Mouse (Mus musculus) CH12.LX (cell line): ENCODE measurements around the gene Ppm1n. TPM values are rescaled to one million over a fixed set of nuclear protein-coding genes. Genes with fewer than 3 reads are reported as not detected.

Source experiments
- DNase-seq: peaks from one replicate; pipeline ENCODE4 v3.0.0-alpha.2; 2013; ENCODE audit errors: extremely low read depth
- H3K27ac ChIP-seq: 2 replicates; pipeline ENCODE4 v1.5.1; 2012; ENCODE audit warnings: low read depth, mild to moderate bottlenecking, control low read depth, moderate library complexity; ENCODE audit not compliant: insufficient read depth
- H3K27me3 ChIP-seq: replicated peaks from 2 replicates; pipeline ENCODE3; 2012; ENCODE audit warnings: inconsistent platforms
- H3K36me3 ChIP-seq, 2 experiments: replicated peaks in 1 of 2; 2 replicates each; pipeline versions ENCODE3 to v1.6.1; 2012; ENCODE audit warnings: inconsistent platforms in 1 of 2, low read length in 1 of 2, mild to moderate bottlenecking in 1 of 2, mixed read lengths in 1 of 2, moderate library complexity in 1 of 2; ENCODE audit not compliant: control insufficient read depth in 1 of 2, insufficient read depth in 1 of 2
- H3K4me1 ChIP-seq, 2 experiments: 2 replicates each; pipeline ENCODE4 v1.6.1; 2012; ENCODE audit warnings: inconsistent platforms in 1 of 2, moderate library complexity in 1 of 2; ENCODE audit not compliant: insufficient read depth in 2 of 2, control insufficient read depth in 1 of 2
- H3K4me2 ChIP-seq: 2 replicates; pipeline ENCODE4 v1.6.1; 2012; ENCODE audit warnings: low read depth, mild to moderate bottlenecking, control low read depth; ENCODE audit not compliant: poor library complexity, insufficient read depth, severe bottlenecking
- H3K4me3 ChIP-seq, 3 experiments: fragments of 150-350 bp in 1 of 3; sonication (generic) in 1 of 3; replicated peaks in 1 of 3; 2 replicates each; pipeline versions ENCODE3 to v1.5.1; 2011 to 2012; ENCODE audit warnings: low read depth in 2 of 3, low read length in 2 of 3, mild to moderate bottlenecking in 2 of 3, moderate library complexity in 2 of 3, control low read depth in 1 of 3, improper control_type of control experiment in 1 of 3, inconsistent platforms in 1 of 3, mixed read lengths in 1 of 3; ENCODE audit not compliant: poor library complexity in 1 of 3
- H3K79me2 ChIP-seq: replicated peaks from 2 replicates; pipeline ENCODE4 v1.6.1; 2012; ENCODE audit warnings: mild to moderate bottlenecking, moderate library complexity; ENCODE audit not compliant: control insufficient read depth, poor library complexity, insufficient read depth, severe bottlenecking; ENCODE audit errors: extremely low read depth
- H3K9ac ChIP-seq: 2 replicates; pipeline ENCODE4 v1.6.1; 2012; ENCODE audit warnings: low read depth, mild to moderate bottlenecking, control low read depth, moderate library complexity; ENCODE audit not compliant: insufficient read depth
- H3K9me3 ChIP-seq: replicated peaks from 2 replicates; pipeline ENCODE3; 2012; ENCODE audit warnings: low read length, inconsistent platforms, mixed read lengths
- BHLHE40 ChIP-seq: IDR thresholded peaks from 2 replicates; pipeline ENCODE4 v1.6.1; 2011; ENCODE audit warnings: mild to moderate bottlenecking, low read depth, low read length, improper control_type of control experiment
- E2F4 ChIP-seq: IDR thresholded peaks from 2 replicates; pipeline ENCODE4 v1.6.1; 2011; ENCODE audit warnings: low read depth, low read length, improper control_type of control experiment; ENCODE audit not compliant: insufficient replicate concordance
- EP300 ChIP-seq: IDR thresholded peaks from 2 replicates; pipeline ENCODE4 v1.6.1; 2011; ENCODE audit warnings: low read length, improper control_type of control experiment
- ETS1 ChIP-seq: conservative IDR thresholded peaks from 2 replicates; pipeline ENCODE4 v1.6.1; 2012; ENCODE audit warnings: low read depth, mild to moderate bottlenecking, inconsistent platforms, low read length, improper control_type of control experiment, moderate library complexity
- HCFC1 ChIP-seq: IDR thresholded peaks from 2 replicates; pipeline ENCODE4 v1.6.1; 2012; ENCODE audit warnings: low read depth, mild to moderate bottlenecking, inconsistent platforms, low read length, improper control_type of control experiment
- IRF4 ChIP-seq: IDR thresholded peaks from 2 replicates; pipeline ENCODE4 v1.6.1; 2014; ENCODE audit warnings: low read depth, mild to moderate bottlenecking, inconsistent platforms, low read length, improper control_type of control experiment
- KAT2A ChIP-seq: IDR thresholded peaks from 2 replicates; pipeline ENCODE4 v1.6.1; 2012; ENCODE audit warnings: low read length, improper control_type of control experiment, inconsistent platforms; ENCODE audit not compliant: insufficient replicate concordance
- MAX ChIP-seq: IDR thresholded peaks from 2 replicates; pipeline ENCODE4 v1.6.1; 2011; ENCODE audit warnings: low read length, improper control_type of control experiment
- MAZ ChIP-seq: IDR thresholded peaks from 2 replicates; pipeline ENCODE4 v1.6.1; 2012; ENCODE audit warnings: low read depth, mild to moderate bottlenecking, inconsistent platforms, low read length, improper control_type of control experiment, moderate library complexity
- MEF2A ChIP-seq: IDR thresholded peaks from 2 replicates; pipeline ENCODE4 v1.6.1; 2014; ENCODE audit warnings: low read depth, mild to moderate bottlenecking, inconsistent platforms, low read length, improper control_type of control experiment, borderline replicate concordance
- PAX5 ChIP-seq: IDR thresholded peaks from 2 replicates; pipeline ENCODE4 v1.6.1; 2012; ENCODE audit warnings: low read length, inconsistent platforms, mixed read lengths
- SIN3A ChIP-seq: IDR thresholded peaks from 2 replicates; pipeline ENCODE4 v1.6.1; 2012; ENCODE audit warnings: low read length, improper control_type of control experiment, inconsistent platforms
- SMC3 ChIP-seq: IDR thresholded peaks from 2 replicates; pipeline ENCODE4 v1.6.1; 2011; ENCODE audit warnings: low read depth, low read length, improper control_type of control experiment
- USF2 ChIP-seq: conservative IDR thresholded peaks from 2 replicates; pipeline ENCODE4 v1.6.1; 2011; ENCODE audit warnings: low read depth, low read length, improper control_type of control experiment
- ZC3H11A ChIP-seq: IDR thresholded peaks from 2 replicates; pipeline ENCODE4 v1.6.1; 2012; ENCODE audit warnings: low read depth, mild to moderate bottlenecking, inconsistent platforms, low read length, improper control_type of control experiment
- ZNF384 ChIP-seq: IDR thresholded peaks from 2 replicates; pipeline ENCODE4 v1.6.1; 2012; ENCODE audit warnings: low read depth, low read length, improper control_type of control experiment, inconsistent platforms
- dilution Hi-C: fragments of 300-500 bp; cut with MboI; formaldehyde crosslinking; loops from 2 replicates; pipeline ENCODE4 v1.14.3; 2020; ENCODE audit warnings: low sequenced_read_pairs; ENCODE audit not compliant: extremely low pct_unique_long_range_greater_than_20kb, extremely low pct_ligation_motif_present
- in situ Hi-C: fragments of 300-500 bp; cut with MboI; formaldehyde crosslinking; loops from 3 replicates; pipeline ENCODE4 v1.14.3; 2019; ENCODE audit warnings: low sequenced_read_pairs, low pct_ligation_motif_present, low pct_unique_long_range_greater_than_20kb, mixed read lengths
- polyA plus RNA-seq: library from polyadenylated mRNA; unstranded; fragments of >175 nt; gene quantifications from 2 replicates; pipeline ENCODE4 v1.2.1, GENCODE M21; 2012; ENCODE audit warnings: low read depth; ENCODE audit not compliant: insufficient read length
- total RNA-seq, 2 experiments: library from RNA; depleted of rRNA; stranded (reverse); fragments of 300-350 nt in 1 of 2; fragments of >200 nt in 1 of 2; gene quantifications; 2 replicates each; pipeline ENCODE4 v1.2.3; 2012 to 2014

Ppm1n gene
- total and polyA plus RNA-seq, 3 experiments, result not detected

DNA sequence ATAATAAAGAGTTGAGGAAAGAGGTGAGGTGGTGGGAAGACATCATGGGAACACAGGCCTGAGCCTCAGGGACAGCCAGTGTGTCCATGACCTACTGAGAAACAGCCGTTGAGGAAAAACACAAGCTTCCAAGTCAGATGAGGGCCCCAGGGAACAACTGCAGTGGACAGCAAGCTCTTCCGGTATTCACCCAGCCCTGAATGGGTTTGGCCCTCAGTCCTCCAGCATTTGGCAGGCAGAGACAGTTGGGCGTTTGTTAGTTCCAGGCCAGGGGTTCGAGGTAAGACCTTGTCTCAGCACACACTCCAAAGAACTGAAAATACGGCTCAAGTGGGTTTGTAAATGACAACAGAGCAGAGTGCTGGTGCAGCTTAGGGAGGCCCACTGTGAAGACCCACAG lies 26.4 kb downstream of the Ppm1n start:
- Histone ChIP-seq H3K79me2 (no peaks in the 10 kb centered on the region), H3K9ac (no peak overlapping the region), H3K4me2 (no peak overlapping the region), H3K27me3 (no peaks in the 10 kb centered on the region), H3K27ac (no peak overlapping the region), H3K4me1 (peaks cover 2 to 21% of the 10 kb centered on the region in 2 experiments; a peak in 3 of 4 replicates), H3K9me3 (no peaks in the 10 kb centered on the region), H3K4me3 (no peak overlapping the region), H3K36me3 (peaks cover 32 to 73% of the 10 kb centered on the region in 2 experiments)
- dilution Hi-C loops (no loop called here), in situ Hi-C loops (no loop called here)
- TF ChIP-seq MEF2A (no peak), ZNF384 (no peak), EP300 (no peak), BHLHE40 (no peak), SMC3 (no peak), SIN3A (no peak), IRF4 (no peak), MAZ (no peak), PAX5 (no peak), MAX (no peak), E2F4 (no peak), KAT2A (no peak), USF2 (no peak), ETS1 (no peak)
- DNase-seq, result no peak

DNA sequence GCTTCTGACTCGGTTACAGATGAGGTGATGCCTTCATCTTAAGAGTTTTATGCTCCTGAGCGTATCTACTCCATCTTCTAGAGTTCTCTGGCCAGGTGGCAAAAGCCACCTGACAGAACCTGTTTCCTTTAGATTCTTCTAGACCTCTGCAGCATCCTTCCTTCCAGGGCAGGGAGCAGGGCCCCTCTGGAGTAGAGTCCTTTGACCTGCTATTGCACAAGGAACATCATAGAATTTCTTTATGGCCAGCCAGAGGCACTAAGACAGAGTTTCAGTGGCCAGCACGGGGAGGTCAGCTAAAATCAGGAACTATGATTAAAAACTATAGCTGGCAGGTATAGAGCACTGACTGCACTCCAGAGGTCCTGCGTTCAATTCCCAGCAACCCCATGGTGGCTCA lies 27.8 kb downstream of the Ppm1n start:
- H3K9me3 ChIP-seq, result no peaks in the 10 kb centered on the region
- peaks cover 8 to 16% of the 10 kb centered on the region in 2 experiments for H3K4me1 ChIP-seq
- no peaks in the 10 kb centered on the region for H3K27me3 ChIP-seq
- H3K36me3 ChIP-seq, result peaks cover 19 to 65% of the 10 kb centered on the region in 2 experiments
- no peak overlapping the region for H3K9ac ChIP-seq
- in situ Hi-C loops, result no loop called here
- H3K4me2 ChIP-seq, result no peak overlapping the region
- dilution Hi-C loops, result no loop called here
- no peak for DNase-seq
- TF ChIP-seq E2F4, result no peak
- no peak for TF ChIP-seq KAT2A
- TF ChIP-seq ZC3H11A, result no peak
- no peak for TF ChIP-seq MAX
- no peak for TF ChIP-seq HCFC1
- TF ChIP-seq, all 38 proteins: peak for 0
- no peak overlapping the region for H3K4me3 ChIP-seq
- H3K27ac ChIP-seq, result no peak overlapping the region
- H3K79me2 ChIP-seq, result no peaks in the 10 kb centered on the region
